Mouse (Mus musculus): ENCODE data around the gene Akap13. TPM values are rescaled to one million over a fixed set of nuclear protein-coding genes. Genes with fewer than 3 reads are reported as not detected.

The Akap13 gene
- polyA plus RNA-seq, 1 experiment from 2014 or later: 44.6 TPM

GRCm38 (mm10) chr7:75713959-75714358, 258.6 kb downstream of the Akap13 start:
- Histone ChIP-seq H3K9me3 (ENCODE audit: low read depth, low read length) (no peaks in the 10 kb centered on the region), H3K27ac (ENCODE audit: low read depth) (no peak overlapping the region), H3K27me3 (ENCODE audit: insufficient read depth, low read length) (no peaks in the 10 kb centered on the region), H3K36me3 (ENCODE audit: insufficient read depth) (peaks cover 6% of the 10 kb centered on the region; the same call in 1 of the 2 replicates), H3K4me2 (no peak overlapping the region), H3K9ac (no peak overlapping the region), H3K4me3 (ENCODE audit: low read depth, low read length) (no peak overlapping the region), H3K4me1 (ENCODE audit: insufficient read depth) (no peaks in the 10 kb centered on the region)
- TF ChIP-seq CTCF (IDR thresholded peaks at IDR 0.05; ENCODE audit: low read depth): no peak
- WGBS: 87% methylated on average over 5 of the region's 5 CpGs
- ATAC-seq (ENCODE audit: insufficient read depth) (no peak), DNase-seq (no peak)

- Histone ChIP-seq H3K4me1 (ENCODE audit: insufficient read depth) (no peaks in the 10 kb centered on the region), H3K9me3 (ENCODE audit: low read depth, low read length) (no peaks in the 10 kb centered on the region), H3K27ac (ENCODE audit: low read depth) (no peak overlapping the region), H3K4me2 (no peak overlapping the region), H3K4me3 (ENCODE audit: low read depth, low read length) (no peak overlapping the region), H3K36me3 (ENCODE audit: insufficient read depth) (peaks cover 7% of the 10 kb centered on the region; the same call in 1 of the 2 replicates), H3K9ac (no peak overlapping the region), H3K27me3 (ENCODE audit: insufficient read depth, low read length) (no peaks in the 10 kb centered on the region)
- 90% methylated on average over 4 of the region's 4 CpGs for WGBS
- TF ChIP-seq CTCF (IDR thresholded peaks at IDR 0.05; ENCODE audit: low read depth): no peak
- DNase-seq (no peak), ATAC-seq (ENCODE audit: insufficient read depth) (no peak)
Measured at GRCm38 (mm10) chr7:75715026-75715425, 259.7 kb downstream of the Akap13 start.

- Histone ChIP-seq H3K36me3 (ENCODE audit: insufficient read depth) (peaks cover 13% of the 10 kb centered on the region), H3K9ac (no peak overlapping the region), H3K4me3 (ENCODE audit: low read depth, low read length) (no peak overlapping the region), H3K27ac (ENCODE audit: low read depth) (no peak overlapping the region; the same call in 1 of the 2 replicates), H3K9me3 (ENCODE audit: low read depth, low read length) (no peaks in the 10 kb centered on the region), H3K27me3 (ENCODE audit: insufficient read depth, low read length) (no peaks in the 10 kb centered on the region), H3K4me2 (no peak overlapping the region), H3K4me1 (ENCODE audit: insufficient read depth) (no peaks in the 10 kb centered on the region)
- 61% methylated on average over 4 of the region's 4 CpGs for whole genome bisulfite sequencing
- no peak for TF ChIP-seq CTCF (IDR thresholded peaks at IDR 0.05; ENCODE audit: low read depth)
- ATAC-seq (ENCODE audit: insufficient read depth) (no peak), DNase-seq (peak; percentile 28)
Measured at GRCm38 (mm10) chr7:75715939-75716338, 260.6 kb downstream of the Akap13 start.

GRCm38 (mm10) chr7:75717349-75717748, 262.0 kb downstream of the Akap13 start:
- no peak for TF ChIP-seq CTCF (IDR thresholded peaks at IDR 0.05; ENCODE audit: low read depth)
- no peaks in the 10 kb centered on the region for H3K9me3 ChIP-seq (ENCODE audit: low read depth, low read length)
- H3K27me3 ChIP-seq (ENCODE audit: insufficient read depth, low read length): no peaks in the 10 kb centered on the region
- no peak overlapping the region for H3K4me2 ChIP-seq
- ATAC-seq (ENCODE audit: insufficient read depth) (no peak), DNase-seq (no peak)
- no peak overlapping the region for H3K9ac ChIP-seq
- no peak overlapping the region for H3K27ac ChIP-seq (ENCODE audit: low read depth)
- no peak overlapping the region for H3K4me3 ChIP-seq (ENCODE audit: low read depth, low read length)
- H3K4me1 ChIP-seq (ENCODE audit: insufficient read depth): no peaks in the 10 kb centered on the region
- peaks cover 19% of the 10 kb centered on the region for H3K36me3 ChIP-seq (ENCODE audit: insufficient read depth)

- DNase-seq (no peak), ATAC-seq (ENCODE audit: insufficient read depth) (no peak)
- no peak for TF ChIP-seq CTCF (IDR thresholded peaks at IDR 0.05; ENCODE audit: low read depth)
- no peak overlapping the region for H3K4me2 ChIP-seq
- H3K9me3 ChIP-seq (ENCODE audit: low read depth, low read length): no peaks in the 10 kb centered on the region
- H3K4me3 ChIP-seq (ENCODE audit: low read depth, low read length): no peak overlapping the region
- H3K4me1 ChIP-seq (ENCODE audit: insufficient read depth): no peaks in the 10 kb centered on the region
- peaks cover 48% of the 10 kb centered on the region for H3K36me3 ChIP-seq (ENCODE audit: insufficient read depth)
- WGBS: 80% methylated on average over 4 of the region's 4 CpGs
- H3K27me3 ChIP-seq (ENCODE audit: insufficient read depth, low read length): no peaks in the 10 kb centered on the region
- H3K27ac ChIP-seq (ENCODE audit: low read depth): no peak overlapping the region
- H3K9ac ChIP-seq: no peak overlapping the region
Measured at GRCm38 (mm10) chr7:75721302-75721701, 266.0 kb downstream of the Akap13 start.

- Histone ChIP-seq H3K27me3 (ENCODE audit: insufficient read depth, low read length) (no peaks in the 10 kb centered on the region), H3K4me1 (ENCODE audit: insufficient read depth) (no peaks in the 10 kb centered on the region), H3K4me3 (ENCODE audit: low read depth, low read length) (no peak overlapping the region), H3K9ac (no peak overlapping the region), H3K9me3 (ENCODE audit: low read depth, low read length) (no peaks in the 10 kb centered on the region), H3K27ac (ENCODE audit: low read depth) (no peak overlapping the region), H3K4me2 (no peak overlapping the region), H3K36me3 (ENCODE audit: insufficient read depth) (peaks cover 71% of the 10 kb centered on the region)
- ATAC-seq (ENCODE audit: insufficient read depth): no peak
- no peak for DNase-seq
- WGBS: 92% methylated on average over 1 of the region's 1 CpGs
- no peak for TF ChIP-seq CTCF (IDR thresholded peaks at IDR 0.05; ENCODE audit: low read depth)
Measured at GRCm38 (mm10) chr7:75724012-75724411, 268.7 kb downstream of the Akap13 start.

GRCm38 (mm10) chr7:75725899-75726298, 270.6 kb downstream of the Akap13 start:
- TF ChIP-seq CTCF (IDR thresholded peaks at IDR 0.05; ENCODE audit: low read depth): no peak
- Histone ChIP-seq H3K4me3 (ENCODE audit: low read depth, low read length) (no peak overlapping the region), H3K27me3 (ENCODE audit: insufficient read depth, low read length) (no peaks in the 10 kb centered on the region), H3K36me3 (ENCODE audit: insufficient read depth) (peaks cover 75% of the 10 kb centered on the region), H3K27ac (ENCODE audit: low read depth) (no peak overlapping the region), H3K4me1 (ENCODE audit: insufficient read depth) (no peaks in the 10 kb centered on the region), H3K9me3 (ENCODE audit: low read depth, low read length) (no peaks in the 10 kb centered on the region), H3K4me2 (no peak overlapping the region), H3K9ac (no peak overlapping the region)
- ATAC-seq (ENCODE audit: insufficient read depth) (no peak), DNase-seq (no peak)
- 85% methylated on average over 6 of the region's 6 CpGs for WGBS

GRCm38 (mm10) chr7:75726867-75727266, 271.5 kb downstream of the Akap13 start:
- peaks cover 74% of the 10 kb centered on the region for H3K36me3 ChIP-seq (ENCODE audit: insufficient read depth)
- H3K4me2 ChIP-seq: no peak overlapping the region
- 92% methylated on average over 9 of the region's 9 CpGs for WGBS
- no peak overlapping the region for H3K27ac ChIP-seq (ENCODE audit: low read depth)
- no peak for ATAC-seq (ENCODE audit: insufficient read depth)
- no peak overlapping the region for H3K9ac ChIP-seq
- H3K27me3 ChIP-seq (ENCODE audit: insufficient read depth, low read length): no peaks in the 10 kb centered on the region
- no peak for DNase-seq
- H3K4me3 ChIP-seq (ENCODE audit: low read depth, low read length): no peak overlapping the region
- H3K9me3 ChIP-seq (ENCODE audit: low read depth, low read length): no peaks in the 10 kb centered on the region
- no peaks in the 10 kb centered on the region for H3K4me1 ChIP-seq (ENCODE audit: insufficient read depth)
- no peak for TF ChIP-seq CTCF (IDR thresholded peaks at IDR 0.05; ENCODE audit: low read depth)

Data from lung, embryonic 14.5 days (tissue).